Mouse (Mus musculus) embryonic facial prominence, embryonic 14.5 days (tissue): ENCODE measurements around the gene Tex14. TPM values are rescaled to one million over a fixed set of nuclear protein-coding genes. Genes with fewer than 3 reads are reported as not detected.
A peak's percentile ranks its signal among the peaks of the same experiment; 100 is the strongest.
"Not testable (repeated sequence)": the region's sequence is repeated elsewhere in the genome, so short reads cannot be mapped to it uniquely, and the experiment has no call there.

Experiments used
- ATAC-seq: fragments of 200-750 bp; cut with Nextera tagmentation; 2 replicates; pipeline ENCODE4 v1.8.0; 2017; ENCODE audit warnings: low read depth, moderate number of reproducible peaks, moderate TSS enrichment
- DNase-seq: peaks from one replicate; pipeline ENCODE4 v3.0.0-alpha.2; 2015; ENCODE audit warnings: low spot score
- H3K27ac ChIP-seq: fragments of 300-500 bp; sonication (generic); replicated peaks from 2 replicates; pipeline ENCODE4 v1.5.1; 2014; ENCODE audit warnings: low read depth, mild to moderate bottlenecking, low read length, moderate library complexity
- H3K27me3 ChIP-seq: fragments of 300-500 bp; sonication (generic); replicated peaks from 2 replicates; pipeline ENCODE4 v1.6.1; 2014; ENCODE audit warnings: low read length; ENCODE audit not compliant: control insufficient read depth, insufficient read depth
- H3K36me3 ChIP-seq: fragments of 300-500 bp; sonication (generic); 2 replicates; pipeline ENCODE4 v1.6.1; 2014; ENCODE audit warnings: low read length, mixed read lengths; ENCODE audit not compliant: control insufficient read depth, insufficient read depth
- H3K4me1 ChIP-seq: fragments of 300-500 bp; sonication (generic); 2 replicates; pipeline ENCODE4 v1.6.1; 2014; ENCODE audit warnings: antibody characterized with exemption, low read length; ENCODE audit not compliant: control insufficient read depth, insufficient read depth
- H3K4me2 ChIP-seq: fragments of 300-500 bp; sonication (generic); 2 replicates; pipeline ENCODE4 v1.6.1; 2014; ENCODE audit warnings: low read depth, mild to moderate bottlenecking, low read length, moderate library complexity, mixed read lengths
- H3K4me3 ChIP-seq: fragments of 300-500 bp; sonication (generic); 2 replicates; pipeline ENCODE4 v1.5.1; 2014; ENCODE audit warnings: low read depth, mild to moderate bottlenecking, low read length
- H3K9ac ChIP-seq: fragments of 300-500 bp; sonication (generic); 2 replicates; pipeline ENCODE4 v1.6.1; 2014; ENCODE audit warnings: low read depth, mild to moderate bottlenecking, low read length, moderate library complexity, mixed read lengths
- H3K9me3 ChIP-seq: fragments of 300-500 bp; sonication (generic); 2 replicates; pipeline ENCODE4 v1.6.1; 2016; ENCODE audit warnings: low read length; ENCODE audit not compliant: control insufficient read depth
- WGBS: fragments of 180-500 bp; shearing (Covaris S2); extraction: QIAGEN DNeasy Blood & Tissue Kit; methylation state at CpG from one replicate; pipeline ENCODE4 v1.1.7; 2014; 5-methylcytosine and 5-hydroxymethylcytosine counted together
- polyA plus RNA-seq: library from polyadenylated mRNA; unstranded; fragments of >200 nt; fragmentation: Nextera tagmentation; extraction: Ambion mirVana; gene quantifications from 2 replicates; pipeline ENCODE4 v1.2.1, GENCODE M21; 2014

Tex14 gene
- polyA plus RNA-seq, 1 experiment from 2014 or later: 4.8 TPM

- WGBS: under 1% methylated on average over 24 of the region's 63 CpGs
- Histone ChIP-seq H3K4me2 (peak overlapping the region; percentile 64), H3K4me3 (peak overlapping the region; percentile 39), H3K9ac (peak overlapping the region; percentile 55)
- not testable (repeated sequence) for H3K27ac ChIP-seq, H3K27me3 ChIP-seq, H3K36me3 ChIP-seq, H3K9me3 ChIP-seq, H3K4me1 ChIP-seq
- ATAC-seq (peak; percentile 98), DNase-seq (peak; percentile 87)
These were observed 66.2 kb downstream of the Tex14 start for GRCm38 (mm10) chr11:87470807-87471698.

GRCm38 (mm10) chr11:87471699-87471997 is 66.8 kb downstream of the Tex14 start:
- H3K4me2 ChIP-seq, H3K36me3 ChIP-seq, H3K27ac ChIP-seq, DNase-seq, H3K4me3 ChIP-seq, H3K9ac ChIP-seq, H3K27me3 ChIP-seq, H3K4me1 ChIP-seq, H3K9me3 ChIP-seq: not testable (repeated sequence)
- WGBS: 0% methylated on average over 1 of the region's 3 CpGs
- ATAC-seq: peak; percentile 31; the same call in 1 of the 2 replicates

- 30% methylated on average over 3 of the region's 4 CpGs for WGBS
- not testable (repeated sequence) for H3K4me1 ChIP-seq, ATAC-seq, H3K9ac ChIP-seq, H3K4me2 ChIP-seq, H3K9me3 ChIP-seq, H3K36me3 ChIP-seq, H3K4me3 ChIP-seq, H3K27me3 ChIP-seq, DNase-seq
- H3K27ac ChIP-seq: peak overlapping the region; percentile 28; the same call in 1 of the 2 replicates
These were observed 67.2 kb downstream of the Tex14 start for GRCm38 (mm10) chr11:87472058-87472457.

GRCm38 (mm10) chr11:87479172-87479571 is 74.3 kb downstream of the Tex14 start:
- not testable (repeated sequence) for H3K4me3 ChIP-seq, H3K4me2 ChIP-seq, H3K4me1 ChIP-seq, DNase-seq, ATAC-seq, H3K9ac ChIP-seq, H3K27ac ChIP-seq, H3K36me3 ChIP-seq, H3K27me3 ChIP-seq, H3K9me3 ChIP-seq
- WGBS: 72% methylated on average over 2 of the region's 2 CpGs

- Histone ChIP-seq H3K27me3 (no peaks in the 10 kb centered on the region), H3K9me3 (no peaks in the 10 kb centered on the region), H3K36me3 (no peaks in the 10 kb centered on the region), H3K27ac (no peak overlapping the region), H3K4me2 (no peak overlapping the region), H3K4me1 (no peaks in the 10 kb centered on the region), H3K4me3 (no peak overlapping the region), H3K9ac (no peak overlapping the region)
- DNase-seq (no peak), ATAC-seq (no peak)
- WGBS: 78% methylated on average over 3 of the region's 3 CpGs
These were observed 79.0 kb downstream of the Tex14 start for GRCm38 (mm10) chr11:87483796-87484326.

GRCm38 (mm10) chr11:87488948-87489347 is 84.1 kb downstream of the Tex14 start:
- Histone ChIP-seq H3K4me2 (no peak overlapping the region), H3K27me3 (no peaks in the 10 kb centered on the region), H3K4me1 (no peaks in the 10 kb centered on the region), H3K36me3 (no peaks in the 10 kb centered on the region), H3K9me3 (no peaks in the 10 kb centered on the region), H3K27ac (no peak overlapping the region), H3K4me3 (no peak overlapping the region), H3K9ac (no peak overlapping the region)
- DNase-seq (no peak), ATAC-seq (no peak)
- WGBS: 81% methylated on average over 3 of the region's 3 CpGs

- ATAC-seq (no peak), DNase-seq (peak; percentile 14)
- Histone ChIP-seq H3K27me3 (no peaks in the 10 kb centered on the region), H3K4me2 (peak overlapping the region; percentile 5; the same call in 1 of the 2 replicates), H3K4me3 (no peak overlapping the region), H3K9ac (0 out of 2 replicates have a peak overlapping the region, but pooled peaks have one; percentile 1), H3K9me3 (no peaks in the 10 kb centered on the region), H3K36me3 (no peaks in the 10 kb centered on the region), H3K27ac (no peak overlapping the region), H3K4me1 (no peaks in the 10 kb centered on the region)
- 20% methylated on average over 5 of the region's 5 CpGs for WGBS
These were observed 99.9 kb downstream of the Tex14 start for GRCm38 (mm10) chr11:87504690-87505214.

- ATAC-seq: no peak
- no peaks in the 10 kb centered on the region for H3K4me1 ChIP-seq
These were observed 101.6 kb downstream of the Tex14 start for GRCm38 (mm10) chr11:87506502-87506901.

More at GRCm38 (mm10) chr11:87506502-87506901, 101.6 kb downstream of the Tex14 start:
- Histone ChIP-seq H3K4me3 (no peak overlapping the region), H3K9ac (no peak overlapping the region), H3K9me3 (no peaks in the 10 kb centered on the region), H3K27me3 (no peaks in the 10 kb centered on the region), H3K27ac (no peak overlapping the region), H3K36me3 (no peaks in the 10 kb centered on the region), H3K4me2 (no peak overlapping the region)
- WGBS: 76% methylated on average over 3 of the region's 3 CpGs
- DNase-seq: no peak
